Mouse (Mus musculus): Measurements from ENCODE around the gene Hoxd3.

Hoxd3 gene

DNA sequence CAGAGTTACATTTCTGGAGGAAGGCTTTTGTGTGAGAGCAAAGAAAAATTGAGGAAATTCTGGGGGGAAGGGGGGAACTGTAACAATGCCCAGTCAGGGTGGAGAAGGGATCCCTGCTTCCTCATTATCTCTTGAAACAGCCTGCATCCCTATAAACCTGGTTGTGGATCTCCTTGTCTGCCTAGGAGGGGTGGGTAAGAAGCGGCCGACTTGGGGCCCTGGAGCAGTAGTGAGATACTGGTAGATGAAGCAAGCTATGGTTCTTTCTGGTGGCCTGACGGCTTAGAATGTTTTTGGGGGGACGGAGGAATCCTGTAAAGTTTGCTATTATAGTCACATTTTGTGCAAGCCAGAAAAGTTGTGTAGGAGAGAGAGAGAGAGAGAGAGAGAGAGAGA lies 18.3 kb upstream of the Hoxd3 start:
- DNase-seq: no peak

GRCm38 (mm10) chr2:74694066-74694465 lies 17.7 kb upstream of the Hoxd3 start:
- DNase-seq: no peak

DNA sequence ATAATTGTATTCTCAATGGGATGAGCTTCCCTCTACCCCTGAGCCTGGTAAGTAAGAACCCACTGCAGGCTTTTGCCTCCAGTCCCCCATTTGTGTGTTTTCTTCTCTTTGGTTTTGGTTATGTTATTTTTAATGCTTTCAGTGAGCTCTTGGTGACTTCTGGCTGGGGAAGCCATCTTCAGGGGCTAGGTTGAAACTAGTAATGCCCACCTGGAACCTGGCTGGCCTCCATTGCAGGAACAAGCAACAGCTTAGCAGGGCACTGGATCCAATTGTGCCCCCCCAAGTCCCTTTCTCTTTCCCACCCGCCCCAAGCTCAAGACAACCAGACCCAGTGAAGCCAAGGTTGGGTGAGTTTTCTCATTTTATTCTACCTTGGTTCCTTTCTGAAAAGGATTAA lies 16.3 kb upstream of the Hoxd3 start:
- DNase-seq: no peak

- DNase-seq: no peak
Measured at GRCm38 (mm10) chr2:74695813-74696430, 15.8 kb upstream of the Hoxd3 start.

DNA sequence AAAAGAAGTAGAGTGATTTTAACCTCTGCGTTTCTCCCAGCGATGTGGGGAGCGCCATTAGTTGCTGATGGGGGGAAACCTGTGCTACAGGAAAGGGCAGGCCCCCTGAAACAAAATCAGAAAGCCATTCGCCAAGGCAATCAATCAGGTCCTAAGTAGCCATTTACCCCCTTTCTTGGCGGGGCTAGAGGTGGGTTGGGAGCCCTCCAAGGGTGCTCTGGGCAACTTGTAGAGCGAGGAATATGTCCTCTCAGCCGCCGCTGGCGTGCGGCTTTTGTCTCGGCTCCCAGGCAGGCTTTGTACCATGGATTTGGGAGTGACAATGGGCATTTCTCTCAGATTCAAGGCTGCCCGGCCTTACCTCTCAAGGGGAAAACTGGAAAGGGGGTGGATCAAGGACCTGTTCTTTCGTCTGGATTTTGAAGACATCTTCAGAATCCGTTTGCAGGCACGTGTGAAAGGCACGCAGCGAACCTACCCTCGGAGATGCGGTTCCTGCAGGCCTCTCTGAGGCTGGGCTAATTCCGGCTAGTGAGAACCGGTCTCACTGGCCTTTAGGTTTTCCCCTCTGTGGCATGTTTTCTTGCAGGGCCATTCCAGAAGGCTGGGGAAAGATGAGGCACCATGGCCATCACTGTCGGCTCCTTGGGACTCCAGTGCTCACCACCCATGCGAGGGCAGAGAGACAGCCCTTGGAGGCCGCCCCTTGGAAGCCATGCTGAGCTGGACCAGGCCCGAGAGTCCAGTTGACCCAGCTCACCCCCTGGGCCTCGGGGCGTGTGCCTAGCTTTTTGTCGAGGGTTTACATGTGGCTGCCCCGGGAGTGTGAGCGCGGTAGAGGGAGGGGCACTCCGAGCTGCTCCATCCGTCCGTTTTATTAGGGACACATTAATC lies 15.0 kb upstream of the Hoxd3 start:
- no peak for DNase-seq

- peak in 1 of 2 experiments; percentile 66 for DNase-seq
Measured at GRCm38 (mm10) chr2:74697567-74698121, 14.1 kb upstream of the Hoxd3 start, which contains the start of gene Hoxd9. Hoxd9 (plus strand) TSS chr2:74697727.

DNA sequence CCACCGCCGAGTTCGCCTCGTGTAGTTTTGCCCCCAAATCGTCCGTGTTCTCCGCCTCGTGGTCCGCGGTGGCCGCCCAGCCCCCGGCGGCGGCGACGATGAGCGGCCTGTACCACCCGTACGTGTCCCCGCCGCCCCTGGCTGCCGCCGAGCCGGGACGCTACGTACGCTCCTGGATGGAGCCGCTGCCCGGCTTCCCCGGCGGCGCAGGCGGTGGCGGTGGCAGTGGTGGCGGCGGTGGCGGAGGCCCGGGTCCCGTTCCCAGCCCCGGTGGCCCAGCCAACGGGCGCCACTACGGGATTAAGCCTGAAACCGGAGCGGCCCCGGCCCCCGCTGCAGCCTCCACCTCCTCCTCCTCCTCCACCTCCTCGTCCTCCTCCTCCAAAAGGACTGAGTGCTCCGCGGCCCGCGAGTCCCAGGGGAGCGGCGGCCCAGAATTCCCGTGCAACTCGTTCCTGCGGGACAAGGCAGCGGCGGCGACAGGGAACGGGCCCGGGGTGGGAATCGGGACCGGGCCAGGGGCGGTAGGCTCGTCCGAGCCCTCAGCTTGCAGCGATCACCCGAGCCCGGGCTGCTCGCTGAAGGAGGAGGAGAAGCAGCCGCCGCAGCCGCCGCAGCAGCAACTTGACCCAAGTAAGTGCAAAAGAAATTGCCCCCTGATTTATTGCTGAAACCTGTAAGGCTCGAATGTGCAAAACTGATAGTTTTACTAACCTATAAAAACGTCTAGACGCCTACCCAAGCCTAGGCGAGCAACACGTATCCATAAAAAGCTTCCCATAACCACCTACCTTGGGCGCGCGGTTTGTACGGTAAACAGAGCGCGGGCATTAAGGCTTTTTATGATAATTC lies 13.3 kb upstream of the Hoxd3 start:
- DNase-seq: no peak

- DNase-seq: no peak
Measured at GRCm38 (mm10) chr2:74699053-74699430, 12.7 kb upstream of the Hoxd3 start.

GRCm38 (mm10) chr2:74699664-74700545 lies 11.8 kb upstream of the Hoxd3 start:
- DNase-seq: no peak

DNA sequence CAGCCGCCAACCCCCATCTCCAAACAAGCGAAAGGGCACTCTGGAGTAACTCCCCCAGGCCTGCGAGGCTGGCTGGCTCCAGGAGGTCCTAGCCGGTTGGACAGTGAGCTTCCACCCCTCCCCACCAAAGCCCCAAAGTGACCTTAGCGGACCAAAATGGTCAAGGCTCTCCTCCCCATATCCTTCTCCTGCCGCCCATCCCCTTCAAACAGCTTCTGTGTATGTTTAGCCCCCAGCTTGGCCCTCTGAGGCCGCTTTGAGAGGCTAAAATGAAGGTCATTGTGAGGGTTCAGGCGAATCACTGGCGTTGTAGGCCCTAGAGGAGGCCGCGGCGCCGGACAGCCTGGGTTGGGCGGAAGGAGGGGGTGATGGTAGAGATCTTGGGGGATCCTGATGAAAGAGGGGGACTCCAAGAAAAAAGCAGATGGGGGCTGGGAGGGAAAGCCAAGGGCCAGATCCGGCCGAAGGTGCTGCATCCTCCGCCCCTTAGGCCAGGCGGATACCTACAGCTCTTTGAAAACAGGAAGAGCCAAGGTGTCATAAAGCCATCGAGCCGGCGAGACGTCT lies 11.1 kb upstream of the Hoxd3 start:
- no peak for DNase-seq

DNA sequence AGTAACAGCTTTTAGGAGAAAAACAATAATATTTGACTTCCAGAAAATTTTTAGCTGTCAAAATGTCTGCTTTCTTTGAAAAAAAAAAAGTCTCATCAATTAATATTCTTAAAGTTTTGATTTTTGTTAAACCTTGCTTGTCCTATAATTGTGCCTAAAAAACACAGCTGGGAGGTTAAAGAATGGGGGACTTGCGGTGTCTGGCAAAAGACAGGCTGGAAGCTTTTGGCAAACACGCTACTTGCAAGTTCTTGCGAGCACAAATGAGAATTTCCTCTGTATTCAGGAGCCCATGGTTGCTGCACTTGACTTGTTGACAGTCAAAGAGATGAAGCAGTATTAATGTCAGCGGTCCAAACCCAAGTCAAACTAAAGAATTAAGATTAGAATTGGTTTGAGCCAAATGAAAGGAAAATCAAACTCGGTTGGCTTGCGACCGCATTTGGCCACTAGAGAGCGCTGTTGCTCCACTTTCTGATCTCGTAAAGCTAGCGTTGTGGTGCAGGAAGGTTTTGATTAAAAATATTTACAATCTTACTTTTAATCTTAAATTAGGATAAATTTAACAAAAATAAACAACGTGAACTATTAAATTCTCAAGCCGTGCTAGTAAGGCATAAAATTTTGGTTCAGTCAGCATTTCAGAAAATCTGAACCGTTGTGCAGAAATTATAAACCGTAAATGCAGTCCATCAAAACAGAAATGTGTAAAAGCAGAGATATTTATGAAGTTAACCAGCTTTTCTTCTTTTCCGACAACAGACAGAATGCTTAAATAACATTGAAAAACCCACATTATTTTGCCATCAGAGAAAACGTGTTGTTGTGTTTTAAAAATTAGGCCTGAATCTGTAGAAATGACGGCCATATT lies 9.5 kb upstream of the Hoxd3 start:
- peak; percentile 90 to 94 for DNase-seq

DNA sequence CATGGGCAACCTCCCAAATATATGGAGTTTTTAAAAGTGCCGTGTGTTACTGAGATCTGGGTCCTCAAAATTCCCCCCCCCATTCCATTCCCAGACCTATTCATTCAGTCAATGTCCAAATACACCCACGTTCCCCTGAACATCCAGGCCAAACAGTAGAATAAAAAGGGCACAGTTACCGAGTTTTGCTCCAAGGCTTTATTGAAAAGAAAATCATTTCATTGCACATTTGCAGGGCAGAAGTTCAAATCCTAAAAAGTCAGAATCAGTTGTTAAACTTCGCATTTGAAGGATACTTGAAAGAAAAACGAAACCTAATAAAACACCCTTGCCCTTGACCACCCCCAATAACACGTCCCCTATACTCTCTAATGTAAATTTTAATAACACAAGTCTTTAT lies 8.9 kb upstream of the Hoxd3 start:
- no peak for DNase-seq

DNA sequence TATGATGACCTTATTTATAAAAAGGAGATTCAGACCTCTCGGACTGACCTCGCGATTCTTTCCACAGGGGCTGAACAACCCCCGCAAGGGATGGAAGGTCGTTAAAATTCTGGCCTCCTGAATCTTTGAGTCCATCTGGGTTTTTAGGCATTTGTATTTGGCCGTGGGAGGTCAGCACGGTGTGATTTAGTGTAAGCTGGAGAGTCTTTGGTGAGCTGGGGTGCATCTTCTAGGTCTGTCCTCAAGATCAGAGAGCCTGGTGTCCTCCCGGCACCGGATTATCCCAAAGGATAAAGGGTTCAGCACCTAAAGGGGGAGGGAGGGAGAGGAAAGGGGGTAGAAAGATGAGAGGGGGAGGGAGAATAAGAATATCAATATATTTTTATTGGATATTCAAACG lies 8.4 kb upstream of the Hoxd3 start:
- no peak for DNase-seq

DNA sequence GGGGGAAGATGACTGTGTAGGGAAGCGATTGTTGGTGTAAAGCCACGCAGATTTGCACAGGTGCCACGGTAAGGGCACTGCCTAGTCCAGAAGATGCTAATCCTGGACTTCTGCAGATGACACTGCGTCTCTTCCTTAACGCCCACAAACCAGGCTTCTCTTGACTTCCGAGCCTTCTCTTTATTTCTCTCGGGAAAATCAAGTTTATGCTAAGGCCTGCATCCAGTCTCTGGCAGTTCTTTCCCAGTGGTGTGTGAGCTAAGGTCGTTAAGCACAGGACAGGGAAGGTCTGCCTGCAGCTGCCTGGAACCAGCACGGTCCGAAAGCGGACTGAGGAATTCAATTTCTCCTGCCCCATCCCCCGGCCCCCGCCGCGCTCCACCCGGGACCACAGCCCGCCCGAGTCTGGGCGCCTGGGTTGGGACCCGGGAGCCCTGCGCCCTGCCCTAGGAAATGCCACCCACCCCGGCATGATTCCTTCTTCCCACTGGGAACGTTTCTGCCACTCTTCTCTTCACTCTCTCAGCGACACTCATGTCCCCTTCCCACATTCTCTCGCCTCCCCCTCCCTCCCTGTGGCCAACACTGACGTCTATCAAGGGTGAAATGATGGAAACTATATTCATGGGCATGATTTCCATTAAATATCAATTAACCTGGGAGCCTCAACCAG lies 7.9 kb upstream of the Hoxd3 start:
- DNase-seq: peak in 1 of 2 experiments; percentile 32

DNA sequence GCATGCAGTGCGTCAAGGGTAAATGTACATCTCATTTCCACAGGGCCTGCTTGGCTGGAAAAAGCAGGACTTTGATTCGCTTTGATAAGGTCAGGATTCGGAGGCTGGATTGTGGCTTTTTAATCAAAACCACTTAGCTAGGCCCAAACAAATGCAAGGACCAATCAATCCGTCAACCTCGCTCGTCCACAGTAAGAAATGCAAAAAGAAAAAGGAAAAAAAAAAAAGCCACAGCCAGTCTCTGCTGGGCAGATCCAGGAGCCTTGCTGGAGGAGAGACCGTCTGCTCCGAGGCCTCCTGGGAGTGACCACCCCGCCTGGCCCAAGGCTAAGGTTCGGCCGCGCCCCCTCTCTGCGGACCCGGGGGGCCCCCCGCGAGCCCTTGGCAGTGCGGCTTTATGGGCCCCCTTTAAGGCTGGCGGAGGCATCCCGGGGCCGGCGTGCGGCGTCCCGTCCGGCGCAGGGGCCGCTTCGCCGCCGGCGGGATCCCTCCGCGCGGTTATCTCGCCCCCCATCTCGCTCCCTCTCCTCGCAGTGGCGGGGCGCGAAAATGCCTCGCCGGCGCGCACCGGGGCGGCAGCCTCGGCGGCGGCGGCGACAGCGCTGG lies 7.2 kb upstream of the Hoxd3 start, which contains the start of gene Hoxd8:
Gene Hoxd8 (plus strand): TSS at position 223 of the 606 bp plus-strand sequence.
- DNase-seq: peak in 1 of 2 experiments; percentile 27

DNA sequence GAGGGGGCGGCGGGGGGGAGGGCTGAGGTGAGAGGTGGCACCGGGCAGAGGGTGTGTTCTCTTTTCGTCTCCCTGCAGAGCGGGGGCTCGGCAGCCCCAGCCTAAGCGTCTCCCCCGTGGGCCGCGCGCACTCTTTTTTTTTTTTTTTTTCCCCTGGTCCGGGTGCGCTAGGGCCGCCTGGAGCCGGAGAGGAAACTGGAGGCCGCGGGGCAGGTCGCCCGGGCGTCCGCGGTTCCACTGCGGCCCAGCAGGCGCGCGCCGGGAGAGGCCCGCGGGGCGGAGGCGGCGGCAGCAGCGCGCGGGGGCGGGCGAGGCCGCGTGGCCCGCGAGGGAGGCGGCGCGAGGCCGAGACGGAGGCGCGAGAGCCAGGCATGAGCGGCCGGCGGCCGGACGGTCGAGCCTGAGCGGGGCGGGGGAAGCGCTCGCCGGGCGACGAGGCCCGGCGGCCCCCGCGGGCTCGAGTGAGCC lies 6.7 kb upstream of the Hoxd3 start:
- DNase-seq: no peak

DNA sequence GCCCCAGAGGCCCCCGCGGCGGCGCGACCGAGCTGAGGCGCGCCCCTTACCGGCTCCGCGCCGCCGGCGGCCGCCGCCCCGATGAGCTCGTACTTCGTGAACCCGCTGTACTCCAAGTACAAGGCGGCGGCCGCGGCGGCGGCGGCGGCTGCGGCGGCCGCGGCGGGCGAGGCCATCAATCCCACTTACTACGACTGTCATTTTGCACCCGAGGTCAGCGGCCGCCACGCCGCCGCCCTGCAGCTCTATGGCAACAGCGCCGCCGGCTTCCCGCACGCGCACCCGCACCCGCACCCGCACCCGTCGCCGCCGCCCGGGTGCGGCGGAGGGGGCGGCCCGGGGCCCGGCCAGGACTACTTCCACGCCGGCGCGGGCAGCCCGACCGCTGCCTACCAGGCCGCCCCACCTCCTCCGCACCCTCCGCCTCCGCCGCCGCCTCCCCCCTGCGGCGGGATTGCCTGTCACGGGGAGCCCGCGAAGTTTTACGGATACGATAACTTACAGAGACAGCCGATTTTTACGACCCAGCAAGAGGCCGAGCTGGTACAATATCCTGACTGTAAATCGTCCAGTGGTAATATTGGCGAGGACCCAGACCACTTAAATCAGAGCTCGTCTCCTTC lies 6.1 kb upstream of the Hoxd3 start:
- no peak for DNase-seq

GRCm38 (mm10) chr2:74706393-74706960 lies 5.2 kb upstream of the Hoxd3 start:
- DNase-seq: no peak
